Mouse (Mus musculus): ENCODE results near the gene Shank1. TPM values are rescaled to one million over a fixed set of nuclear protein-coding genes. Genes with fewer than 3 reads are reported as not detected.

Shank1 gene
- total and polyA plus RNA-seq, 3 experiments: 0.08 to 0.20 (median 0.11) TPM

DNA sequence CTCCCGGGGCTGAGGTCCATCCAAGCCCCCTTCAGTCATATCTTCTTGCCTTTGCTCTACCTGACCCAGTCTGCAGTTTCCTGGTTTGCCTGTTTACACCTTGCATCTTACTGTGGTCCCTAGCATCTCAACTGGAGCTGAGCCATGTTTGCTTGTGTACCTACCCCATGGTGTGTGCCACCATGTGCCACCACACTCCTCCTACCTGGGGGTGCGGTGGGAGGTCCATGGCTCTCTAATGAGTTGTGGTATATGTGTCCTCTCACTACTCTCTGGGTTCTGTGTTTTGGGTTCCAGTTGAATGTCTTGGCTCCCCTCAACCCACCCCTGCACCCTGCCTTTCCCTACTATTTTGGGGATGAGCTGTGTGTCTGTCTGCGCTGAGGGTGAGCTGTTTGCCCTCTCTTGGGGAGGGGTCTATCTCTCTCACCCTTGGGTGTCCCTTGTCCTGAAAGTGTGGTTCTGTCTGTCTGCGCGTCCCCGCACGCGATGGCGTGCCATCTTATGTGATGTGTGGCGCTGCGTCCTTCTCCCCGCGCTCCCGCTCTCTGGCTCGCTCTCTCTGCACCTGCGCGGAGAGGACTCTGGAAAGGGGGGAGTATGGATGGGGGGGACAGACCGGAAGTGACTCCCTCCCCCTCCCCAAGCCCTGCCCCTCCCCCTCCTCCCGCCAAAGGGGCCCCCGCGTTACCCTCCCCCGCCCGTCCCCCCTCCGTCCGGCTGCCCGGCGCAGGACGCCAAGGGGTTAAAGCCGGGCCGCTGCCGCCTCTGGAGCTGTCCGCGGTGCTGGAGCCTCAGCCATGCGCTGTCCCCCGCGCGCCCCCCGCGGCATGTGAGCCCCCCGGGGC is 25.2 kb downstream of the Shank1 start:
- H3K4me1 ChIP-seq (ENCODE audit: insufficient read depth, low read depth, low read length): no peaks in the 10 kb centered on the region
- no peaks in the 10 kb centered on the region for H3K36me3 ChIP-seq (replicated peaks)
- ATAC-seq (ENCODE audit: extremely low read depth, insufficient number of reproducible peaks, low FRiP score, poor library complexity, severe bottlenecking) (no peak), DNase-seq (ENCODE audit: low spot score) (no peak)
- H3K9me3 ChIP-seq (replicated peaks): no peaks in the 10 kb centered on the region
- no peak overlapping the region for H3K4me3 ChIP-seq (ENCODE audit: low read depth, low read length)
- peaks cover 12% of the 10 kb centered on the region for H3K27me3 ChIP-seq (ENCODE audit: insufficient read depth, low read length)
- TF ChIP-seq GATA2 (IDR thresholded peaks at IDR 0.05; ENCODE audit: borderline replicate concordance, low read depth, low read length): no peak
- no peak for TF ChIP-seq TAL1 (conservative IDR thresholded peaks at IDR 0.05; ENCODE audit: low read depth, low read length)
- no peak for TF ChIP-seq CTCF (IDR thresholded peaks at IDR 0.05; ENCODE audit: low read depth, low read length)
- no peak for TF ChIP-seq POLR2AphosphoS5 (IDR thresholded peaks at IDR 0.05; ENCODE audit: insufficient replicate concordance, low read depth, low read length)

DNA sequence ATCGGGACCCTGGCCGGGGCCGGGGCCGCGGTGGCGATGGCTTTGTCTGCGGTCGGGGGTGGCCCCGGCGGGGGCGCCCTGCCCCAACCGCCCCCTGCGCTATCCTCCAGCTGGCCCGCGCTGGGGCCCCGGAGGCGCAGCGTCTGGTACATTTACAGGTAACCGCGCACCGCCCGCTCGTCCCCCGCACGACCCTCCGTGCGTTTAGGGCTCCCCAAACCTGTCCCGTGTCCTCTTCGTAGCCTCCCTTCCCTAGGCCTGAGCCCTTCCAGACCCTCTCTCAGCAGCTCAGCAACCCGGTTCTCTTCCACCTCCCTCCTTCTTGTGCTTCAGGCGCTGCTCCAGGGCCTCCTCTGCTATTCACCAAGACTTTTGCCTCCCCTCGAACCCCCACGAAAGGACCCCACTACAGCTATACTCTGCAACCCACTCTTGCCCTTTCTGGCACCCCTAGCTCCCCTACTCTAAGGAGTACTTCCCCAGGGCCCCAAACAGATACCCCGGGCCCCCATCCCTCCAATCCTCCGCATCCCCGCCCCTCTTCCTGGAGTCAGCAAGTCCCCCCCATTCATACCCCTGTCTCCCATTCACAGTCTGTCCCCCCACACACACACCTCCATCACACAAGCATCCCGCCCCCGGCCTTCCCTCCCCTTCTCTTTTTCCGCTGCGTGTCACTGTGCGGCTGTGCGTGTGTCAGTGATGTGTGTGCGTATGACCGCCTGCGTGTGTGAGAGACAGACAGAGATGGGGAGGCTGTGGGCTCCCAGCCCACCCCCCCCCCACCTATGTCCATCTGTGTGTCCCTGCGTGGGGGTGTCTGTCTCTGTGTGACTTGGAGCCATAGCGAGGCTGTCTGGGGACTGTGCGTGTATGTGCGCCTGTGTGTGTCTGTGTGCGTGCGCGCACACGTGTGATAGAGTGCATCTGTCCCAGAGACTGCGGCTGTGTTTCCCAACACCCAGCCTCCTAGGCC is 26.3 kb downstream of the Shank1 start:
- Histone ChIP-seq H3K4me3 (ENCODE audit: low read depth, low read length) (no peak overlapping the region), H3K9me3 (replicated peaks) (no peaks in the 10 kb centered on the region), H3K4me1 (ENCODE audit: insufficient read depth, low read depth, low read length) (no peaks in the 10 kb centered on the region), H3K36me3 (replicated peaks) (no peaks in the 10 kb centered on the region), H3K27me3 (ENCODE audit: insufficient read depth, low read length) (peaks cover 15% of the 10 kb centered on the region)
- DNase-seq (ENCODE audit: low spot score): no peak
- no peak for ATAC-seq (ENCODE audit: extremely low read depth, insufficient number of reproducible peaks, low FRiP score, poor library complexity, severe bottlenecking)
- TF ChIP-seq TAL1 (conservative IDR thresholded peaks at IDR 0.05; ENCODE audit: low read depth, low read length) (no peak), POLR2AphosphoS5 (IDR thresholded peaks at IDR 0.05; ENCODE audit: insufficient replicate concordance, low read depth, low read length) (no peak), GATA2 (IDR thresholded peaks at IDR 0.05; ENCODE audit: borderline replicate concordance, low read depth, low read length) (no peak), CTCF (IDR thresholded peaks at IDR 0.05; ENCODE audit: low read depth, low read length) (no peak), GATA1 (IDR thresholded peaks at IDR 0.05; ENCODE audit: borderline replicate concordance, low read length) (no peak)

DNA sequence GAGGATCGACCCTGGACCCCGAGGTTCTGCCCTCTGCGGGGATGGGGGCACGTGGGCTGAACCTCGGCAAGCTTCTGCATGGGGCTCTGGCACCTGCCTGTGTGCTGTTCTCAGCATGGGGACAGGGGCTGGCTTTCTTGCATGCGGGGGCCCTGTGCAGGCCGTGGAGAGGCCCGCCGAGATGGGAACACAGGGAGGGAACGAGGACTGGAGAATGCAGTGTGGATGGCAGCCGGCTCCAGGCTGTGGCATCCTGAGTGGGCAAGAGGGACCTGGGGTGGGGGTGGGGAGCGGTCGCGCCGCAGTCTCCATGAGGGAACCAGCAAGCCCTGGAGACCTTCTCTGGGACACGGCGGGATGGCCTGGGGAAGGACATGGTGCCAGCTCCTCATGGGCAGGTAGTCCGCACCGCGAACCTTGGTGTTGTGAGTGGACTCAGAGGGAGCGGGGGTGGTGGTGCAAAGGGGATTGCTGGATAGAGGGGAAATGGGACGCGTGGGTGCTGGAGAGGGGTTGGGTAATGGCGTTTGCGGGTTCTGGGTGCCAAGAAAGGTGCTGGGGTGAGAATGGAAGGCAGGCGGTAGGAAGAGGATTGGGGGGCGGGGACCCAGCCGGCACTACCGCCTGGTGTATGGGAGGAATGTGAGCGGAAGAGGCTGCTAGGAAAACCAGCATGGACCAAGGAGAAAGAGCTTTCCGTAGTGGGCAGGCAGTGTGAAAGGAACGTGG is 27.2 kb downstream of the Shank1 start:
- DNase-seq (ENCODE audit: low spot score) (no peak), ATAC-seq (ENCODE audit: extremely low read depth, insufficient number of reproducible peaks, low FRiP score, poor library complexity, severe bottlenecking) (no peak)
- peaks cover 19% of the 10 kb centered on the region for H3K27me3 ChIP-seq (ENCODE audit: insufficient read depth, low read length)
- no peaks in the 10 kb centered on the region for H3K4me1 ChIP-seq (ENCODE audit: insufficient read depth, low read depth, low read length)
- no peak for TF ChIP-seq TAL1 (conservative IDR thresholded peaks at IDR 0.05; ENCODE audit: low read depth, low read length)
- TF ChIP-seq GATA1 (IDR thresholded peaks at IDR 0.05; ENCODE audit: borderline replicate concordance, low read length): no peak
- TF ChIP-seq POLR2AphosphoS5 (IDR thresholded peaks at IDR 0.05; ENCODE audit: insufficient replicate concordance, low read depth, low read length): no peak
- TF ChIP-seq CTCF (IDR thresholded peaks at IDR 0.05; ENCODE audit: low read depth, low read length): no peak
- no peaks in the 10 kb centered on the region for H3K9me3 ChIP-seq (replicated peaks)
- no peak overlapping the region for H3K4me3 ChIP-seq (ENCODE audit: low read depth, low read length)
- H3K36me3 ChIP-seq (replicated peaks): no peaks in the 10 kb centered on the region

DNA sequence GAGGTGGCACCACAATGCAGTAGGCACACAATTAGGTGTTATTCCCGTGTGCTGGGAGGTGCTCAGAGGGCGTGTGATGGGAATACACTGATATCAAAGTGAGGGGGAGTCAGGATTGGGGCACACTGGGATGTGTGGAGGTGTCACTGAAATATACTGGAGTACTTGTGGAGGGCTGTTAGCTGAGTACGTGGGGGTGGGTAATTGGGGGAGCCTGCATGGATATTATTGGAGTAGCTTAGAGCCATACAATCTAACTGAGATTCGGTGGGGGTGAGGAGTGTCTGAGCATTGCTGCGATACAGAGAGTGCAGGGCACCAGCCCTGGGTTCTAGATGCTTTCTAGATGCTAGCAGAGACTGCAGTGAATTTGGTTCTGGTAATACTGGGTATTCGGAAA is 30.2 kb downstream of the Shank1 start:
- no peaks in the 10 kb centered on the region for H3K9me3 ChIP-seq (replicated peaks)
- H3K36me3 ChIP-seq (replicated peaks): no peaks in the 10 kb centered on the region
- peaks cover 7% of the 10 kb centered on the region; the same call in 1 of the 2 replicates for H3K4me1 ChIP-seq (ENCODE audit: insufficient read depth, low read depth, low read length)
- ATAC-seq (ENCODE audit: extremely low read depth, insufficient number of reproducible peaks, low FRiP score, poor library complexity, severe bottlenecking) (no peak), DNase-seq (ENCODE audit: low spot score) (no peak)
- TF ChIP-seq GATA1 (IDR thresholded peaks at IDR 0.05; ENCODE audit: borderline replicate concordance, low read length) (no peak), TAL1 (conservative IDR thresholded peaks at IDR 0.05; ENCODE audit: low read depth, low read length) (no peak), POLR2AphosphoS5 (IDR thresholded peaks at IDR 0.05; ENCODE audit: insufficient replicate concordance, low read depth, low read length) (no peak), CTCF (IDR thresholded peaks at IDR 0.05; ENCODE audit: low read depth, low read length) (no peak), GATA2 (IDR thresholded peaks at IDR 0.05; ENCODE audit: borderline replicate concordance, low read depth, low read length) (no peak)
- peaks cover 26% of the 10 kb centered on the region for H3K27me3 ChIP-seq (ENCODE audit: insufficient read depth, low read length)
- H3K4me3 ChIP-seq (ENCODE audit: low read depth, low read length): no peak overlapping the region

DNA sequence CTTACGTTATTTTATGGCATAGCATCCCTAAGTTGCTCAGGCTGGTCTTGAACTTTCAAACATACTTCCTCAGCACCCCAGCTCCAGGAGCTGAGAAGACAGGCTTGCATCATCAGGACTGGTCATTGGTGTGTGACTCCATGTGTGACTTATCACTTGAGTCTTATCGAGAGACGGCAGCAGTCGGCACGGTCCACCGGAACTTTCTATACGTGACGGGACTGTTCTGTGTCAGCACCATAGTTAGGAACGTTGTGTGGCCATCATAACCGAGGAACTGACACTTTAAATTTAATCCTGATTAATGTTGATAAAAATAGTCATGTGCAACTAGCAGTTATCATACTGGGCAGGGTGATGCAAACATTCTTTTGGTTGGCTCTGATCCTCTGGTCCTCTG is 31.1 kb downstream of the Shank1 start:
- ATAC-seq (ENCODE audit: extremely low read depth, insufficient number of reproducible peaks, low FRiP score, poor library complexity, severe bottlenecking) (no peak), DNase-seq (ENCODE audit: low spot score) (no peak)
- Histone ChIP-seq H3K36me3 (replicated peaks) (no peaks in the 10 kb centered on the region), H3K27me3 (ENCODE audit: insufficient read depth, low read length) (peaks cover 31% of the 10 kb centered on the region), H3K4me1 (ENCODE audit: insufficient read depth, low read depth, low read length) (peaks cover 7% of the 10 kb centered on the region; the same call in 1 of the 2 replicates), H3K9me3 (replicated peaks) (no peaks in the 10 kb centered on the region), H3K4me3 (ENCODE audit: low read depth, low read length) (no peak overlapping the region)
- TF ChIP-seq GATA2 (IDR thresholded peaks at IDR 0.05; ENCODE audit: borderline replicate concordance, low read depth, low read length) (no peak), TAL1 (conservative IDR thresholded peaks at IDR 0.05; ENCODE audit: low read depth, low read length) (no peak), CTCF (IDR thresholded peaks at IDR 0.05; ENCODE audit: low read depth, low read length) (no peak), POLR2AphosphoS5 (IDR thresholded peaks at IDR 0.05; ENCODE audit: insufficient replicate concordance, low read depth, low read length) (no peak), GATA1 (IDR thresholded peaks at IDR 0.05; ENCODE audit: borderline replicate concordance, low read length) (no peak)

All from G1E (cell line).